Mouse (Mus musculus) stomach, embryonic 15.5 days (tissue): ENCODE results near the gene Foxp1. TPM values are rescaled to one million over a fixed set of nuclear protein-coding genes. Genes with fewer than 3 reads are reported as not detected.

Experiments used
- ATAC-seq: fragments of 200-750 bp; cut with Nextera tagmentation; 2 replicates; pipeline ENCODE4 v1.8.0; 2017; ENCODE audit warnings: low read depth, moderate number of reproducible peaks, moderate TSS enrichment; ENCODE audit not compliant: insufficient read depth, low FRiP score
- H3K27ac ChIP-seq: fragments of 300-500 bp; sonication (generic); 2 replicates; pipeline ENCODE4 v1.5.1; 2015; ENCODE audit warnings: mild to moderate bottlenecking, inconsistent platforms
- H3K27me3 ChIP-seq: fragments of 300-500 bp; sonication (generic); replicated peaks from 2 replicates; pipeline ENCODE4 v1.6.1; 2015; ENCODE audit warnings: inconsistent platforms
- H3K36me3 ChIP-seq: fragments of 300-500 bp; sonication (generic); 2 replicates; pipeline ENCODE4 v1.6.1; 2015; ENCODE audit warnings: inconsistent platforms
- H3K4me1 ChIP-seq: fragments of 300-500 bp; sonication (generic); 2 replicates; pipeline ENCODE4 v1.6.1; 2015; ENCODE audit warnings: inconsistent platforms
- H3K4me2 ChIP-seq: fragments of 300-500 bp; sonication (generic); 2 replicates; pipeline ENCODE4 v1.6.1; 2015; ENCODE audit warnings: mild to moderate bottlenecking, inconsistent platforms
- H3K4me3 ChIP-seq: fragments of 300-500 bp; sonication (generic); replicated peaks from 2 replicates; pipeline ENCODE4 v1.5.1; 2015; ENCODE audit warnings: inconsistent platforms
- H3K9ac ChIP-seq: fragments of 300-500 bp; sonication (generic); 2 replicates; pipeline ENCODE4 v1.6.1; 2015; ENCODE audit warnings: inconsistent platforms
- H3K9me3 ChIP-seq: fragments of 300-500 bp; sonication (generic); 2 replicates; pipeline ENCODE4 v1.6.1; 2016; ENCODE audit warnings: inconsistent platforms
- WGBS: fragments of 180-500 bp; shearing (Covaris S2); methylation state at CpG from one replicate; pipeline ENCODE4 v1.1.7; 2015; 5-methylcytosine and 5-hydroxymethylcytosine counted together
- polyA plus RNA-seq: library from polyadenylated mRNA; unstranded; fragments of >200 nt; fragmentation: Nextera tagmentation; extraction: Ambion mirVana; gene quantifications from 2 replicates; pipeline ENCODE4 v1.2.1, GENCODE M21; 2015

The Foxp1 gene
- polyA plus RNA-seq, 1 experiment from 2014 or later = 105 TPM

DNA sequence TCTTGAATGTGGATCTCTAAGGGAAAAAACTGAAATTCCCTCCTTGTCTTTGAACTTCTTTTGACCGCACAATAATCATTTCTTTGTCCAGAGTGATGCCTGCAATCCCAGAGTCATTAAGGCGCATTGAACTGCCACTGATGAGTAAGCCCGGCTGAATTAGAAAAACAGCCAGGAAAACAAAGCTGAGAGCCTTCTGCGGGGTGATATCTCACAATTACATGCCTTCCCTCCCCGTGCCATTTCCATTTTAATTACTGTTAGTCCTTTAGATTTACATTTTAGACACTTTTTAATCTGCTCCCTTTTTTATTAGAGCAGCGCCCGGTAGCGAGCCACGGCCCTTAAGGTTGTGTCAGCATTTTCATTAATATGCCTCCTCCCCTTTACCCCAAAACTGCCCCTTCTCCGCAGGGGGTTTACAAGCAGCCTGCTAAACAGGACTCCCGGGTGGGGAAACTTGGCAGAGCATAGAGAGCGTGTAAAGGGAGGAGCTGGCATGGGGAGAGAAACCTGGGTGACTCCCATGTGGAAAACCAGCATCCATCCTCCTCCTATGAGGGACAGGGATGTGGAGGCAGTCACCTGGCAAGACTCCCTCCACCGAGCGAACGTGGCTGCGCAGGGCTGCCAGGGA, 508.5 kb downstream of the Foxp1 start:
- no peak for ATAC-seq

DNA sequence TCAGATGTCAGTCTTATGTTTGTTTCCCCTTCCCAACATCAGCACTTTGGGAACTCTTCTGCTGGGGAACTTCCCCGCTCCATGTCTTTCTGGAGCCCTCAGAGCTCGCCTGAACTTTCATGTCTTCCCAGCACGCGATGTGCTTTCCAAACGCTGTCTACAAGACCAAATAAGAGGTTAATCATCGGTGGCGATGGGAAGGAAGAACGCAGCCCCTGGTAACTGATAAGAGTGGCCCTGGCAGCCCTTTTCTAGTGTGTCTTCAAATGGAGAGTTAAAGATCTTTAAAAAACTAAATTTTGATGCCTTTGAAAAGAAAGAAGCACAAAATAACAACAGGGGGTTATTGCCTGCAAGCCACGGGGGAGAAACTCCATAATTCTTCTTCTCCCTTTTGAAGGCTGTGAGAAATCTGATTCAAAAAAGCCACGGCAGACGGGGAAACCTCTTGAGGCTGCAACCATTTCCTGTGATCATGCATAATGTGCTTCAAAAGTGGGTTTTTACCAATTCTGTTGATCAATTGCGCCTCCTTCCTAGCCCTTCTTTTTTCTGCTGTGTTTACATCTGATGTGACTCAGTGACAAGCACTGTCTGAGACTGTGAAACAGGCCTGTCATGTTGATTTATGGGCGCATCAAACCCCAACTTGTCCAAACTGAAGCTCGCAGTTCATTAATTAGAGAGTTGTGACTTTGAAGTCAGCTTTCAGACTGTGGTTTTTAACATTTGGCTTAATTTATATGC, 509.2 kb downstream of the Foxp1 start:
- 0 out of 2 replicates have a peak overlapping the region, but pooled peaks have one; percentile 17 for H3K27ac ChIP-seq
- 30% methylated on average over 14 of the region's 14 CpGs for WGBS
- no peak for ATAC-seq

More for the DNA sequence above, 508.5 kb downstream of the Foxp1 start:
- peaks cover 21% of the 10 kb centered on the region for H3K36me3 ChIP-seq
- no peaks in the 10 kb centered on the region for H3K9me3 ChIP-seq
- peaks cover 11% of the 10 kb centered on the region for H3K4me1 ChIP-seq
- H3K4me2 ChIP-seq = no peak overlapping the region
- 54% methylated on average over 16 of the region's 16 CpGs for WGBS
- no peak overlapping the region for H3K9ac ChIP-seq
- no peak overlapping the region for H3K4me3 ChIP-seq
- H3K27ac ChIP-seq = no peak overlapping the region
- H3K27me3 ChIP-seq = no peaks in the 10 kb centered on the region

DNA sequence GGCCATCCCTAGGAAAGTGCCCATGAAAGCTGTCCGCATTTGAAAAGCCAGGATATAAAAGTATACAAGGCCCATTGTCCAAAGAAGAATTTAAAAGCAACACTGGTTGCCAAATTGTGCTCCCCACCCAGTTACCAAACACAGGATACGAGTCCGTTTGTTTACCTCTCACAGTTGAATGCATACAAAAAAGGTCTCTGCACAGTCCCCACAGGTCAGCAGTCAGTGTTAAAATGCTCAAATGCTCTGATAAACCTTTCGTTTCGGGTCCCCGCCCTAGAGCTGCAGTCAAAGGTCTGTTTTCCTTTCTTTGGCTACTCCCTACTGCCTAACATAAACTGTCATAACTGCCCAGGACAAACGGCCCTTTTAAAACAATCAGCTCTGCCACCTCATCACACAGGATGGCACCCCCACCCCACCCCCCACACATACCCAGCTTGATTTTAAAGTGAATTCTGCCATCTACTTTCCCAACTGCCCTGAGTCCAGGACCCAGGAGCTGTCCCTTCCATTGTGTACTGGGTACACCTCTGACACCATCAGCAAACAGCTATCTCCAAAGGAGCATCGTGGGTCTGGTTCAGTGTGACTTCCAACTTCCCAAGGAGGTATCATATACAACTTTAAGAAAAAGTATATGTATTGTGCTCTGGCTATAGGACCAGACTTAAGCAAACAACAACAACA, 510.5 kb downstream of the Foxp1 start:
- WGBS = 35% methylated on average over 8 of the region's 8 CpGs
- Histone ChIP-seq H3K27ac (no peak overlapping the region), H3K36me3 (peaks cover 25% of the 10 kb centered on the region), H3K4me1 (peaks cover 11% of the 10 kb centered on the region), H3K27me3 (no peaks in the 10 kb centered on the region), H3K4me3 (no peak overlapping the region), H3K9me3 (no peaks in the 10 kb centered on the region), H3K4me2 (no peak overlapping the region), H3K9ac (no peak overlapping the region)
- ATAC-seq = peak; percentile 59

More for the DNA sequence above, 509.2 kb downstream of the Foxp1 start:
- Histone ChIP-seq H3K4me1 (peaks cover 11% of the 10 kb centered on the region), H3K27me3 (no peaks in the 10 kb centered on the region), H3K4me3 (no peak overlapping the region), H3K9ac (no peak overlapping the region), H3K36me3 (peaks cover 25% of the 10 kb centered on the region), H3K4me2 (no peak overlapping the region), H3K9me3 (no peaks in the 10 kb centered on the region)

DNA sequence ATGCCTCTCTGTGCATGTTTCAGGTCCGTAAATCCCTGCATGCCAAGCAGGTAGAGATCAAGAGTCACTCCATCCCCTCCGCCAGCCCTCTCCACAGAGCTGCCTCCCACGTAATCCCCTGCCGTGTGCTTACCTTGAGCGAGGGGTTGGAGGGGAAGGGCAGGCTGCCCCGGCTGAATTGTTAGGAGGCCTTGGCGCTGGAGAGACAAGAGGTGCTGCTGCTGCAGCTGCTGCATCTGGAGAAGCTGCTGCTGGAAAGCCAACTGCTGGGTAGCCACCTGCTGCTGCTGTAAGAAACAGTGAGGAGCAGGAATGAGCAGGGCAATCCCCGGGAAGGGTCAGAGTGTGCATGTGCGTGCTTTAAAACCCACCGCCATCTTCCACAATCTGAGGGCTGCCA, 512.8 kb downstream of the Foxp1 start:
- peaks cover 28% of the 10 kb centered on the region for H3K36me3 ChIP-seq
- no peaks in the 10 kb centered on the region for H3K9me3 ChIP-seq
- 67% methylated on average over 10 of the region's 10 CpGs for WGBS
- no peak for ATAC-seq
- no peaks in the 10 kb centered on the region for H3K27me3 ChIP-seq
- H3K4me3 ChIP-seq = no peak overlapping the region
- H3K4me2 ChIP-seq = no peak overlapping the region
- no peak overlapping the region for H3K27ac ChIP-seq
- peaks cover 11% of the 10 kb centered on the region for H3K4me1 ChIP-seq
- no peak overlapping the region for H3K9ac ChIP-seq

DNA sequence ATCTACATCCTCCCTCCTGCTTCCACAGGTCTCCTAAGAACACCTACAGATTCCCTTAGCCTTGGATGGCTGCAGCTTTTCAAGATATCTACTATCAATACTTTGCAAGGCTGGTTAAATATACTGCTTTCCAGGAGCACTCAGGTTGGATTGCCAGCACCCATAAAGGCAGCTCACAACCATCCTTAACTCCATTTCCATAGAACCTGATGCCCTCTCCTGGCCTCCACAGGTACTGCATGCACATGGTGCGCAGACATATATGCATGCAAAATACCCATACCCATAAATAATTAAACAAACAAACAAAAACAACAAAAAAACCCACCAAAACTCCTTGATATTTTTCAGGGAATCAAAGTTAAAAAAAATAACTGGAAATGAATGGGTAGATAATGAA, 514.0 kb downstream of the Foxp1 start:
- H3K9me3 ChIP-seq = no peaks in the 10 kb centered on the region
- H3K9ac ChIP-seq = no peak overlapping the region
- H3K36me3 ChIP-seq = peaks cover 23% of the 10 kb centered on the region
- H3K27me3 ChIP-seq = no peaks in the 10 kb centered on the region
- no peak for ATAC-seq
- no peak overlapping the region for H3K4me3 ChIP-seq
- H3K4me2 ChIP-seq = no peak overlapping the region
- 94% methylated on average over 1 of the region's 1 CpGs for WGBS
- H3K4me1 ChIP-seq = peaks cover 11% of the 10 kb centered on the region
- H3K27ac ChIP-seq = no peak overlapping the region

DNA sequence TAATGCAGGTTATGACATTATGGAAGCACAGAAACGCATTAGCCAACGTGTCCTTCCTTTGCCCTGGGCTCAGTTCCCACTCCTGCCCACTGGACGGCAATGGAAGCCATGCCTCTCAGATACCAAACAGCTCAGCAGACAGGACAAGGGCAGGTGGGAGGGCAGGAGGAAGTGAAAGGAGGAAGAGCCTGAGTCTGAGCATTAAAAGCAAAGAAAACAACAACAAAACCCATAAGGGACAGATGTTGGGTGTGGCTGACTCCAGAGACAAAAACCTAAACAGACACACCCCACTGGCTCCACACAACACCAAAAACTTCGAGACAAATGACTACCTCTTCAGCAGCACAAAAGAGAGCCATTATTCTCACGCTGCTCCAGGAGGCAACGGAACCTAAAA, 515.0 kb downstream of the Foxp1 start:
- Histone ChIP-seq H3K4me2 (no peak overlapping the region), H3K36me3 (peaks cover 27% of the 10 kb centered on the region), H3K9ac (no peak overlapping the region), H3K27ac (no peak overlapping the region), H3K4me3 (no peak overlapping the region), H3K9me3 (no peaks in the 10 kb centered on the region), H3K4me1 (peaks cover 6% of the 10 kb centered on the region), H3K27me3 (no peaks in the 10 kb centered on the region)
- ATAC-seq = no peak
- 59% methylated on average over 6 of the region's 6 CpGs for WGBS

DNA sequence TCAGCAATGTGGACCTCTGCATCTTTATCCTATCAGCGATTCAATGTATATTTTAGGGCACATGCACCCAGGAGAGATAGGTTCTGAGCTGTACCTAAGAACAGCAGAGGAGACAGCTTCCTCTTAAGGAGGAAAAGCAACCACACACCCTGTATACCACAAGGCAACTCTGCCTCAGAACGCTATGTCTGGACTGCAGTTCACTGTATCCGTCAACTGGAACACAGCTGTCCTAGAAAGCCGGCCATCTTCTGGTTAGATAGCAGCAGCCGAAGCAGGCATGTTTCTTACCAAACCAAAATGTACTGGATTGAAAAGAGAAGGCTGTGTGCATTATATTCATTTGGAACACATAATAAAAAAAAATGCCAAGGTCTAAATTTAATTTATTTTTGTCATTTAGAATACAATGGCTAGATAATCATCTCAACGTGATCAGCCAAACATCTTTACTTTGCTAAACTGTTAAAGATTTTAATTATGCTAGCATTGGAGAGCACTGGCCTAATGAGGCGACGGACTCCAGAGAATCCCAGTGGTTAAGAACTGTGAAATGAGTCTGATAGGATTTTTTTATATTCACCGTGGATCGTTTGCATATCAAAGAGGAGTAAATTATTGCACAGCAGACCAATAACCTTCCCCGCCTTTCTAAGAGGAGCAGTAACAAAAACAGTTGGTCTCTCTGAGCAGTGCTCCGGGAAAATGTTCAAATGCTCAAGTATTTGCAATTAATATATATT, 518.1 kb downstream of the Foxp1 start:
- H3K4me3 ChIP-seq = no peak overlapping the region
- no peak overlapping the region for H3K27ac ChIP-seq
- ATAC-seq = no peak
- no peaks in the 10 kb centered on the region for H3K27me3 ChIP-seq
- WGBS = 82% methylated on average over 12 of the region's 12 CpGs
- no peak overlapping the region for H3K9ac ChIP-seq
- no peaks in the 10 kb centered on the region for H3K4me1 ChIP-seq
- H3K4me2 ChIP-seq = no peak overlapping the region
- H3K36me3 ChIP-seq = peaks cover 23% of the 10 kb centered on the region
- no peaks in the 10 kb centered on the region for H3K9me3 ChIP-seq

DNA sequence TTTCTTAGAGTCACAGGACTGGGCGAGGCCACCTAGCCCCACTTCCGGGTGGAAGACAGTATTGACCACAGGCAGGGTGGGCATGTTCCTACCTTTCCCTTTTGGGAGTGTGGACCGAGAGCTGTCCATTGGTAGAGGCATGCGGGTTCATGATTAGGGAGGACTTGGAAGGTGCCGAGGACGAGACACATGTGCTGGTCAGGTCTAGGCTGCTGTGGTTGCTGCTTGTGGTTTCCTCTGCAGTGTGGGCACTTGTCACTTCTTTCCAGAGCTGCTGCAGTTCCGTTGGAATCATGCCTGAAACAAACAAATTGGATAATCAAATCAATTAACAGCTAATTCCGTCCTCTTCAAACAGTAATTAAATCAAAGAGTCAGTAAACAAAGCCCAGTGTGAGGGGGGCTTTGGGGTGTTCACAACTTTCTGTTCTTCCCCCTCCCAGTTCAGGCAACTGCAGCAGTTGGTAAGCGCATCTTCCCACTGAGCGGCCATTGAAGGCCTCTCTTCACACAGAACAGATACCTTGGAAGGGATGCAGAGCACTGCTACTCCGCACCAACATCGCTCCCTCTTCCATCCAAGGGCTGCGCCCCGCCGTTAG, 519.3 kb downstream of the Foxp1 start:
- no peak overlapping the region for H3K4me2 ChIP-seq
- no peak for ATAC-seq
- H3K9me3 ChIP-seq = no peaks in the 10 kb centered on the region
- WGBS = 82% methylated on average over 15 of the region's 15 CpGs
- no peaks in the 10 kb centered on the region for H3K4me1 ChIP-seq
- no peak overlapping the region for H3K9ac ChIP-seq
- no peak overlapping the region for H3K4me3 ChIP-seq
- H3K27me3 ChIP-seq = no peaks in the 10 kb centered on the region
- peaks cover 14% of the 10 kb centered on the region for H3K36me3 ChIP-seq
- no peak overlapping the region for H3K27ac ChIP-seq

DNA sequence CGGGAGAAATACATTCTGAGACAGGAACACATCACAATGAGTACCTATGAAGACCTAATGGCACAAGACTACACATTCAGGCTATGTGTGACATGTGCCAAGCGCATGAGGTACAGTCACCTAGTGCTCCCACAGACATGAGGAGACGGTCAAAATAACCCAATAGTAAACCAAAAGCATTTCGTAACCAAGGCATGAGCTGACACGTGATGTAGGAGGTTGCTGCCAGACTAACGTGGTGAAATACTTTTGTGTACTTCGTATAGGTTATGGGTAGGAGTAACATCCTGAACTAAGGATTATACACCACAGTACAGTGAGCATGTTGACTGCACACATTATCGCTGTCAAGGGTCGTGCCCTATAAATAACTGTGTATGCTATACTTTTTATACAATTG, 520.9 kb downstream of the Foxp1 start:
- H3K36me3 ChIP-seq = peaks cover 11% of the 10 kb centered on the region
- no peak overlapping the region for H3K4me2 ChIP-seq
- WGBS = 82% methylated on average over 9 of the region's 9 CpGs
- H3K4me1 ChIP-seq = no peaks in the 10 kb centered on the region
- H3K9ac ChIP-seq = no peak overlapping the region
- no peak overlapping the region for H3K4me3 ChIP-seq
- no peaks in the 10 kb centered on the region for H3K9me3 ChIP-seq
- H3K27me3 ChIP-seq = no peaks in the 10 kb centered on the region
- no peak overlapping the region for H3K27ac ChIP-seq
- no peak for ATAC-seq

DNA sequence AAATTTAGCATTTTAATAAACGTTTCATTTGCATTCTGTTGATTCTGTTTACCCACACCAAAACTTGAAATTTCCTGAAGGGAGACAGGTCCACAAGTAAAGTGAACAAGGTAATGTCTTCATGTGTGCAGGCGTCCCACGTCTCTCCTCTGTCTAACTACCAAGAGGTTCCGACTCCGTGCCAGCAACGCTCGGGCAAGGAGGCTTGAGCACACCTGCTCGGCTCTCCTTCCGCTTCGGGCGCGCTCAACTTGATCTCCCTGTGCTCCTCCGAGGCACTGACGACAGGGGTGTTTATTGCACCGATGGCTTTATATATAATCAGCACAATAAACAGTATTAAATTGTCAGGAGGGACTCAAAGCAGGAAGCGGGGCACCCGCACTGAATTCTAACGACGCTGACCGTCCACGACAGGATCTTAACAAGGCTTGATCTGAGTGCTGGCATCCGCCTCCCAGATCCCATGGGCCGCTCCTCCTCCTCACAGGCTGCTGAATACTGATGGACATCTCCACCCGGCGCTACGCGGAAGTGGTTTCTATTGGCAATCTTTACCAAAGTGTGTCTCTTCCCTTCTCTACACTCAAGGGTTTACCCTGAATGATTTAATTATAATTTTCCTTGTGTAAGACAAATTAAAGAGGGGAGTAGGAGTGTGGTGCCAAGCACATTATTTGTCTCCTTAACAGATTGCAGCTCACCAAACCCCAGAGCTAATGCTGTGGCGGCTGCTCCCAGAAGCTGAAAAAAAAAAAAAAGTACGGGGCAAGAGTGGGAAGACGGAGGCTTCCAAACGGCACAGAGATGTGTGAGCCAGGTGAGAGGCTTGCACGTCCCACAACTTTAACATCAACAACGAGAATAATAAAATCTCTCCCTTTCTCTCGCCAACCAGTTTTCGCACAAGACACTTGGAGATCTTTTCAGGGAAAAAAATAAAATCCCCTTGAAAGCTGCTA, 523.3 kb downstream of the Foxp1 start:
- H3K27ac ChIP-seq = no peak overlapping the region; the same call in 1 of the 2 replicates
- no peak overlapping the region for H3K9ac ChIP-seq
- H3K9me3 ChIP-seq = no peaks in the 10 kb centered on the region
- ATAC-seq = no peak
- no peak overlapping the region for H3K4me3 ChIP-seq
- WGBS = 76% methylated on average over 35 of the region's 35 CpGs
- peaks cover 5% of the 10 kb centered on the region; the same call in 1 of the 2 replicates for H3K36me3 ChIP-seq
- no peaks in the 10 kb centered on the region for H3K27me3 ChIP-seq
- no peak overlapping the region for H3K4me2 ChIP-seq
- H3K4me1 ChIP-seq = peaks cover 10% of the 10 kb centered on the region; the same call in 1 of the 2 replicates
